Mouse (Mus musculus) spleen, postnatal 36 days (tissue): ENCODE measurements around the gene Spo11.

Experiments
- DNase-seq, 2 experiments: peaks; one replicate each; pipeline ENCODE4 v3.0.0; 2022; ENCODE audit warnings: low spot score in 2 of 2, mixed read lengths in 1 of 2

Gene Spo11

GRCm38 (mm10) chr2:172977409-172978130 is at the start of gene Spo11:
Gene Spo11 (plus strand): TSS chr2:172977700.
- peak; percentile 36 to 44 for DNase-seq

- no peak for DNase-seq
Observed at GRCm38 (mm10) chr2:172929905-172930436, 47.5 kb upstream of the Spo11 start.

DNA sequence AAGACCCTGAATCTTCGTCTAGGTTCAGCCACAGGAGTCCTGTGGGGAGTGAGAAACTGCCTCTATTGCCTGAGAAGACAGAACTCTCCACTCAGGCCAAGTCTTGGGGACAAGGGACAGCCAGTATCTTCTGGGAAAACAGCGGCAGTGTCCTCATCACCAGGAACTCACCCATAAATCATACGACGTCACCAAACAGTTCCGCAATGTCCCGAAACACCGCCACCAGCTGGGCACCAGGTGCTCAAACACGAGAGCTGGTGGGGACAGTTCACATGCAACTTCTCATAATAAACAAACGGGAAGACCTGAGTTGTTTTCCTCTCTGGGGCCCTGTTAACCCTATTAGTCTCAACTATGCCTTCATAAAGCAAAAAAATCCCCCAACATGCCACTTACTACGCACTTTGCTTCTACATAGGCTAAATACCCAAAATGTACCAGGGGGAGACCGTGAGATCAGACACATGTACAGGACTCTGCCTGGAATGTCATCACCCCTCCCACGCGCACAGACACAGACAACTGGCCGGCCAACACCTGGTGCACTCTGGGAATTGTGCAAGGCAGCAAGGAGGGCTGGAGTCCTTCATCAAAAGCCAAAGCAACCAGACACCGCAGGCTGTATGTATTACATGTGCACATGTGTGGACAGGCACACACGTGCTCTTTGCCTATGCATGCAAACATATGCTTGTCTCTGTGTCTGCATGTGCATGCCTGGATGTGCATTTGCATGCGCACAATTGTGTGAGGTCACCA is 46.2 kb upstream of the Spo11 start:
- no peak for DNase-seq

GRCm38 (mm10) chr2:172933631-172934419 is 43.7 kb upstream of the Spo11 start:
- no peak for DNase-seq

GRCm38 (mm10) chr2:172934420-172934788 is 43.1 kb upstream of the Spo11 start:
- no peak for DNase-seq

GRCm38 (mm10) chr2:172934891-172935740 is 42.4 kb upstream of the Spo11 start:
- DNase-seq: no peak

- no peak for DNase-seq
Observed at GRCm38 (mm10) chr2:172935776-172936562, 41.5 kb upstream of the Spo11 start.

DNA sequence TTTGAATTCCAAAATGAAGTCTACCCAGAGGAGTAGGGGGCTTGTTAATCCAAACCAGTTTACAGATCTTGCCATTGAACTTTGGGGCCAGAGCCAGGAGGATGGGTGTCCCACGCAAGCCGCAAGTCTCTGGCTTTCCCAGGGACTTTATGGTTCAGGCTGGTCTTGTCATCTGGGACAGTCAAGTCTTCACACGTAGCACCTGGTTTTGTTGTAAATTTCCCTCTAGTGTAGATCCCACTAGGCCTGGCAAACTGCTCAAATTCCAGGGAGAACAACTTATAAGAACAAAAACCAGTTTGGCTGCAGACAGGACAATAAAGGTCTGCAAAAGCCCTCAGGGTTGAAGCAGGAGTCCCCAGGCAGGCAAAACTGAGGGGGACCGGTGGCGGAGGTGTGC is 40.7 kb upstream of the Spo11 start:
- DNase-seq: no peak

DNA sequence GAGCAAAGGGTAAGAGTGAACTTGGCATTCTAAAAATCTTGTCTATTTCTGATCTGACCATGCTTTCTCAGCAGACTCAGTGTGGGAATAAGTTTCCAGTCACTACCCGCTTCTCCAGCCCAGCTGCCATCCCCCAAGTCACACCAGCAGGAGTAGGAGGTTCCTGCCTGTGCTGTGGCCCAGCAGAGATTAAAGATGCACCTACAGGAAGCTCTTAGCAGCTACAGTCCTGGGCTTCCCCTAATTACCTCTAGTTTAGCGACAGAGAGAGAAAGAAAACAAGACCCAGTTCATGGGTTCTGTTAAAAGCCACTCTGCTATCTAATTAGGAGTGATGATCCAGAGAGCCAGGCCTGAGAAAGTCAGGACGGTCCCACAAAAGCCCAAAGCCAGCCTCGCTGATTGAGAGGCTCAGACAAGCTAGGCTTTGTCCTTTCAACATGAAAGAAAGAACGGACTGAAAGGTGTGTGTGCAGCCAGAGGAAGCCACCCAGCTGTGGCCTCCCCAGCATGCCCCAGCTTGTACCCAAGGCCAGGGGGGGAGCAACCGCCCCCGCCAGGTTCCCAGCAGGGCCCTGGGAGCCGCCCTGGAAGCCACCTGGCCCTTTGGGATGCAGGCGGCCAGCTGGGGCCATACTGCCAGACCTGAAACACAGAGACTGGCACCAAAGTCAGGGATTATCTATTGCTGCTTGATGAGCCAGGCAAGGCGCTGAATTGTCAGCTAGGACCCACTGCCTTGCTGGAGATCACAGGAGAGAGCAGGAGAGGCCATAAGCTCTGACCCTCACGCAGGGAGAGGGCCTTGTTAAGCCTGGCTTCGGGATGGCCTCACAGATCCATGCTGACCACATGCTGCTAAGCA is 39.9 kb upstream of the Spo11 start:
- no peak for DNase-seq

- DNase-seq: no peak
Observed at GRCm38 (mm10) chr2:172938761-172939638, 38.5 kb upstream of the Spo11 start.

GRCm38 (mm10) chr2:172939639-172940002 is 37.9 kb upstream of the Spo11 start:
- DNase-seq: no peak

- peak in 1 of 2 experiments; percentile 33 for DNase-seq
Observed at GRCm38 (mm10) chr2:172940003-172940798, 37.3 kb upstream of the Spo11 start, which contains the start of gene Bmp7. Gene Bmp7 (minus strand): TSS chr2:172940321.

DNA sequence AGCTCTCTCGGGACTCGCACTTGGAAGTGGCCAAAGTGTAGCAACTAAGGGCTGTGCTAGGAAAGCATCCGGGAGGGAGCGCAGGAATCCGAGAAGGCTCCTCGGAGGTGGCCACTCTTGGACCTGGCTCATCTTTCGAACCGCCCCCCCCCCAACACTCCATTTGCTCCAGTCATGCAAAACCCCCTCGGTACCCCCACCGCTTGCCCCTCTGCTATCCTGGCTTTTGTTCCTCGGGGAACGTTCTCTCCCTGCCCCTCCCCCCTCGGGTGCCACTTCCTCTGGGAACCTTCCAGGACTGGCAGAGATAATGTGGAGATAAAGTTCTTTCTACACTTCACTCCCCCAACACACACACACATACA is 36.7 kb upstream of the Spo11 start:
- DNase-seq: no peak

GRCm38 (mm10) chr2:172949051-172949450 is 28.4 kb upstream of the Spo11 start:
- no peak for DNase-seq

DNA sequence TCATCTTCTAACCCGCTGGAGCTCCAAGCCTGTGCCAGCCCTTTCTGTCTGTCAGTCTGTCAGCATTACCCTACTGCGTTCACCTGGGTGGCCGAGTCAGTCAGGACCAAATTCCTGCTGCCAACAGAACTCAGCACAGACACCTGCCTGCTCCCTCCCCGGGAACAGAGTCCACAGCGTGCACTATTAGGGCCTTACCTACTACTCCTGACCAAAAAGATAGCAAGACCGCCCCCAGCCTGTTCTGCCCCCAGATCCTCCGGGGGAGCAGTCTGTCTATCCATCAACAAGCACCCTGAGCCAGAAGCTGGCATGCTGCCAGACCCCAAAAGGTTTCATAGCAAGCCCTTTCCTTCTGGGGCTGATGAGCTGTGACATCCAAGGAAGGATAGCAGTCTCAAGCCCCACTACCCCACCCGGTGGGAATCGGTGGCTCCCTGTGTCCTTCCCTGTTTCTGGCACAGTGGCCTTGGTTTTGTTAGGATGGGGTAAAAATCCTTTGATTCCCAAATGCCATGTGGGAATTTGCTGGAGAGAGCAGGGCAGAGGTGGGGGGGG is 27.3 kb upstream of the Spo11 start:
- DNase-seq: no peak

- no peak for DNase-seq
Observed at GRCm38 (mm10) chr2:172950722-172951121, 26.8 kb upstream of the Spo11 start.

DNA sequence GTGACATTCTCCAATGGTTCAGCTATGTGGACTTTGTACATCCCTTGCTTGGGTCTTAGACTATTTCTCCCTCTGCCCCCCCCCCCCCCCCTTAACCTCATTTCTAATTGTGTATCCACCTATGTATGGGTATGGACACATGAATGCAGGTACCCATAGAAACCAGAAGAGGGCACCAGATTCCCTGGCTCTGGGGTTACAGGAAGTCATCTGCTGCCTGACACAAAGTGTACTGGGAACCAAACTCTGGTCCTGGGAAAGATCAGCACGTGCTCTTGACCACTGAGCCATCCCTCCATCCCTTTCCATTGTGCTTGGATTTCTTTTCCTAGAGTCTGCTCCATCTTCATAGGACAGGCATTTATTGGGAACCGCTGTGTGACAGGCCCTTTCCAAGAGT is 25.5 kb upstream of the Spo11 start:
- DNase-seq: no peak
